Mouse (Mus musculus) hindbrain, embryonic 16.5 days (tissue): ENCODE data around the gene Stx8. TPM values are rescaled to one million over a fixed set of nuclear protein-coding genes. Genes with fewer than 3 reads are reported as not detected.
A peak's percentile ranks its signal among the peaks of the same experiment; 100 is the strongest.

Experiments
- ATAC-seq: fragments of 200-750 bp; cut with Nextera tagmentation; 2 replicates; pipeline ENCODE4 v1.8.0; 2017; ENCODE audit warnings: moderate TSS enrichment, moderate library complexity
- H3K27ac ChIP-seq: fragments of 300-500 bp; sonication (generic); 2 replicates; pipeline ENCODE4 v1.5.1; 2014; ENCODE audit warnings: low read depth, mild to moderate bottlenecking, control low read depth, low read length, moderate library complexity
- H3K27me3 ChIP-seq: fragments of 300-500 bp; sonication (generic); replicated peaks from 2 replicates; pipeline ENCODE4 v1.6.1; 2014; ENCODE audit warnings: low read length; ENCODE audit not compliant: control insufficient read depth, insufficient read depth
- H3K36me3 ChIP-seq: fragments of 300-500 bp; sonication (generic); 2 replicates; pipeline ENCODE4 v1.6.1; 2014; ENCODE audit warnings: mild to moderate bottlenecking, low read length, moderate library complexity, mixed read lengths; ENCODE audit not compliant: control insufficient read depth, insufficient read depth
- H3K4me1 ChIP-seq: fragments of 300-500 bp; sonication (generic); 2 replicates; pipeline ENCODE4 v1.6.1; 2014; ENCODE audit warnings: low read depth, low read length; ENCODE audit not compliant: control insufficient read depth, insufficient read depth
- H3K4me2 ChIP-seq: fragments of 300-500 bp; sonication (generic); 2 replicates; pipeline ENCODE4 v1.6.1; 2014; ENCODE audit warnings: mild to moderate bottlenecking, low read length, control low read depth, moderate library complexity
- H3K4me3 ChIP-seq: fragments of 300-500 bp; sonication (generic); 2 replicates; pipeline ENCODE4 v1.5.1; 2014; ENCODE audit warnings: mild to moderate bottlenecking, low read length, control low read depth, moderate library complexity
- H3K9ac ChIP-seq: fragments of 300-500 bp; sonication (generic); 2 replicates; pipeline ENCODE4 v1.6.1; 2014; ENCODE audit warnings: low read depth, mild to moderate bottlenecking, control low read depth, low read length, moderate library complexity
- H3K9me3 ChIP-seq: fragments of 300-500 bp; sonication (generic); 2 replicates; pipeline ENCODE4 v1.6.1; 2014; ENCODE audit warnings: mild to moderate bottlenecking, low read length, moderate library complexity; ENCODE audit not compliant: control insufficient read depth
- WGBS: fragments of 180-500 bp; shearing (Covaris S2); extraction: QIAGEN DNeasy Blood & Tissue Kit; methylation state at CpG from one replicate; pipeline ENCODE4 v1.1.7; 2014; 5-methylcytosine and 5-hydroxymethylcytosine counted together
- polyA plus RNA-seq: library from polyadenylated mRNA; unstranded; fragments of >200 nt; fragmentation: Nextera tagmentation; extraction: Ambion mirVana; gene quantifications from 2 replicates; pipeline ENCODE4 v1.2.1, GENCODE M21; 2015

Gene Stx8
- polyA plus RNA-seq, 1 experiment from 2014 or later = 61.6 TPM

- Histone ChIP-seq H3K9ac (no peak overlapping the region), H3K4me2 (no peak overlapping the region), H3K27ac (no peak overlapping the region), H3K9me3 (no peaks in the 10 kb centered on the region), H3K36me3 (no peaks in the 10 kb centered on the region), H3K4me1 (no peaks in the 10 kb centered on the region), H3K4me3 (no peak overlapping the region), H3K27me3 (no peaks in the 10 kb centered on the region)
- no peak for ATAC-seq
- WGBS = 81% methylated on average over 7 of the region's 7 CpGs
Measured at GRCm38 (mm10) chr11:68134494-68134893, 168.5 kb downstream of the Stx8 start.

GRCm38 (mm10) chr11:68135350-68135749 is 169.4 kb downstream of the Stx8 start:
- Histone ChIP-seq H3K27me3 (no peaks in the 10 kb centered on the region), H3K4me3 (no peak overlapping the region), H3K4me2 (no peak overlapping the region), H3K9me3 (no peaks in the 10 kb centered on the region), H3K36me3 (no peaks in the 10 kb centered on the region), H3K27ac (no peak overlapping the region), H3K9ac (no peak overlapping the region), H3K4me1 (no peaks in the 10 kb centered on the region)
- ATAC-seq = no peak
- 67% methylated on average over 9 of the region's 9 CpGs for WGBS

GRCm38 (mm10) chr11:68136687-68137086 is 170.7 kb downstream of the Stx8 start:
- no peak for ATAC-seq
- Histone ChIP-seq H3K27ac (no peak overlapping the region), H3K4me3 (no peak overlapping the region), H3K9me3 (no peaks in the 10 kb centered on the region), H3K9ac (no peak overlapping the region), H3K36me3 (no peaks in the 10 kb centered on the region), H3K4me2 (no peak overlapping the region), H3K27me3 (no peaks in the 10 kb centered on the region), H3K4me1 (no peaks in the 10 kb centered on the region)
- 81% methylated on average over 8 of the region's 8 CpGs for WGBS

- no peak overlapping the region for H3K9ac ChIP-seq
- no peaks in the 10 kb centered on the region for H3K27me3 ChIP-seq
- peaks cover 29% of the 10 kb centered on the region for H3K4me1 ChIP-seq
- WGBS = 38% methylated on average over 8 of the region's 8 CpGs
- no peak overlapping the region for H3K4me2 ChIP-seq
- H3K36me3 ChIP-seq = no peaks in the 10 kb centered on the region
- H3K9me3 ChIP-seq = no peaks in the 10 kb centered on the region
- no peak overlapping the region for H3K4me3 ChIP-seq
- no peak overlapping the region for H3K27ac ChIP-seq
- ATAC-seq = no peak
Measured at GRCm38 (mm10) chr11:68142296-68142695, 176.3 kb downstream of the Stx8 start.

- no peaks in the 10 kb centered on the region for H3K36me3 ChIP-seq
- no peaks in the 10 kb centered on the region for H3K9me3 ChIP-seq
- H3K4me1 ChIP-seq = peaks cover 29% of the 10 kb centered on the region
- H3K4me3 ChIP-seq = no peak overlapping the region
- H3K27ac ChIP-seq = peak overlapping the region; percentile 71
- no peak for ATAC-seq
- no peaks in the 10 kb centered on the region; the same call in 1 of the 2 replicates for H3K27me3 ChIP-seq
- H3K9ac ChIP-seq = no peak overlapping the region
- H3K4me2 ChIP-seq = peak overlapping the region; percentile 7; the same call in 1 of the 2 replicates
- 21% methylated on average over 13 of the region's 13 CpGs for WGBS
Measured at GRCm38 (mm10) chr11:68144235-68145065, 178.5 kb downstream of the Stx8 start.

GRCm38 (mm10) chr11:68145066-68145585 is 179.1 kb downstream of the Stx8 start:
- no peaks in the 10 kb centered on the region; the same call in 1 of the 2 replicates for H3K27me3 ChIP-seq
- no peak overlapping the region for H3K4me3 ChIP-seq
- H3K9me3 ChIP-seq = no peaks in the 10 kb centered on the region
- no peak for ATAC-seq
- H3K27ac ChIP-seq = peak overlapping the region; percentile 71
- 14% methylated on average over 13 of the region's 13 CpGs for WGBS
- H3K9ac ChIP-seq = no peak overlapping the region
- peak overlapping the region; percentile 7 for H3K4me2 ChIP-seq
- peaks cover 29% of the 10 kb centered on the region for H3K4me1 ChIP-seq
- no peaks in the 10 kb centered on the region for H3K36me3 ChIP-seq

- peaks cover 33% of the 10 kb centered on the region for H3K4me1 ChIP-seq
- peak overlapping the region; percentile 71 for H3K27ac ChIP-seq
- WGBS = 13% methylated on average over 17 of the region's 17 CpGs
- no peak overlapping the region for H3K4me2 ChIP-seq
- no peaks in the 10 kb centered on the region for H3K36me3 ChIP-seq
- ATAC-seq = peak; percentile 71
- peak overlapping the region; percentile 29; the same call in 1 of the 2 replicates for H3K9ac ChIP-seq
- no peaks in the 10 kb centered on the region; the same call in 1 of the 2 replicates for H3K27me3 ChIP-seq
- no peaks in the 10 kb centered on the region for H3K9me3 ChIP-seq
- H3K4me3 ChIP-seq = no peak overlapping the region
Measured at GRCm38 (mm10) chr11:68145586-68146455, 179.8 kb downstream of the Stx8 start.

GRCm38 (mm10) chr11:68146456-68146851 is 180.5 kb downstream of the Stx8 start:
- peaks cover 38% of the 10 kb centered on the region for H3K4me1 ChIP-seq
- 16% methylated on average over 4 of the region's 4 CpGs for whole genome bisulfite sequencing
- no peaks in the 10 kb centered on the region for H3K9me3 ChIP-seq

More at GRCm38 (mm10) chr11:68146456-68146851, 180.5 kb downstream of the Stx8 start:
- ATAC-seq = 0 out of 2 replicates have a peak, but pooled peaks have one; percentile 18
- no peaks in the 10 kb centered on the region; the same call in 1 of the 2 replicates for H3K27me3 ChIP-seq
- H3K36me3 ChIP-seq = no peaks in the 10 kb centered on the region
- no peak overlapping the region for H3K4me3 ChIP-seq
- H3K9ac ChIP-seq = peak overlapping the region; percentile 29; the same call in 1 of the 2 replicates
- H3K27ac ChIP-seq = peak overlapping the region; percentile 71
- no peak overlapping the region for H3K4me2 ChIP-seq
